Mouse (Mus musculus) heart, embryonic 14.5 days (tissue): ENCODE results near the gene Plekhm1. TPM values are rescaled to one million over a fixed set of nuclear protein-coding genes. Genes with fewer than 3 reads are reported as not detected.

Experiments used
- ATAC-seq: fragments of 200-750 bp; cut with Nextera tagmentation; 2 replicates; pipeline ENCODE4 v1.8.0; 2017; ENCODE audit warnings: low read depth, moderate TSS enrichment; ENCODE audit not compliant: insufficient number of reproducible peaks, insufficient read depth, low FRiP score
- H3K27ac ChIP-seq, 2 experiments: fragments of 200-500 bp in 1 of 2; fragments of 300-500 bp in 1 of 2; sonication (generic) in 1 of 2; replicated peaks in 1 of 2; 2 replicates each; pipeline ENCODE4 v1.5.1; 2012 to 2014; ENCODE audit warnings: low read depth in 2 of 2, low read length in 2 of 2, control low read depth in 1 of 2, mild to moderate bottlenecking in 1 of 2, mixed read lengths in 1 of 2; ENCODE audit not compliant: control insufficient read depth in 1 of 2, insufficient read depth in 1 of 2
- H3K27me3 ChIP-seq: fragments of 300-500 bp; sonication (generic); 2 replicates; pipeline ENCODE4 v1.6.1; 2014; ENCODE audit warnings: mild to moderate bottlenecking, low read length, control low read depth; ENCODE audit not compliant: control insufficient read depth, insufficient read depth
- H3K36me3 ChIP-seq: fragments of 300-500 bp; sonication (generic); 2 replicates; pipeline ENCODE4 v1.6.1; 2014; ENCODE audit warnings: mild to moderate bottlenecking, control low read depth, low read length, mixed read lengths; ENCODE audit not compliant: control insufficient read depth, insufficient read depth
- H3K4me1 ChIP-seq, 2 experiments: fragments of 200-500 bp in 1 of 2; fragments of 300-500 bp in 1 of 2; sonication (generic) in 1 of 2; 2 replicates each; pipeline ENCODE4 v1.6.1; 2012 to 2014; ENCODE audit warnings: low read length in 2 of 2, control low read depth in 1 of 2, mixed read lengths in 1 of 2; ENCODE audit not compliant: control insufficient read depth in 2 of 2, insufficient read depth in 2 of 2
- H3K4me2 ChIP-seq: fragments of 300-500 bp; sonication (generic); 2 replicates; pipeline ENCODE4 v1.6.1; 2014; ENCODE audit warnings: mild to moderate bottlenecking, low read length
- H3K4me3 ChIP-seq, 2 experiments: fragments of 200-500 bp in 1 of 2; fragments of 300-500 bp in 1 of 2; sonication (generic) in 1 of 2; 2 replicates each; pipeline ENCODE4 v1.5.1; 2012 to 2014; ENCODE audit warnings: low read length in 2 of 2, mild to moderate bottlenecking in 2 of 2, control low read depth in 1 of 2, low read depth in 1 of 2, moderate library complexity in 1 of 2; ENCODE audit not compliant: control insufficient read depth in 1 of 2, insufficient read depth in 1 of 2
- H3K9ac ChIP-seq: fragments of 300-500 bp; sonication (generic); 2 replicates; pipeline ENCODE4 v1.6.1; 2014; ENCODE audit warnings: mild to moderate bottlenecking, low read length
- H3K9me3 ChIP-seq: fragments of 300-500 bp; sonication (generic); 2 replicates; pipeline ENCODE4 v1.6.1; 2016; ENCODE audit warnings: low read length, control low read depth; ENCODE audit not compliant: control insufficient read depth
- WGBS: fragments of 180-500 bp; shearing (Covaris S2); extraction: QIAGEN DNeasy Blood & Tissue Kit; methylation state at CpG from one replicate; pipeline ENCODE4 v1.1.7; 2014; 5-methylcytosine and 5-hydroxymethylcytosine counted together
- polyA plus RNA-seq: library from polyadenylated mRNA; unstranded; fragments of >200 nt; fragmentation: Nextera tagmentation; extraction: Ambion mirVana; gene quantifications from 2 replicates; pipeline ENCODE4 v1.2.1, GENCODE M21; 2014

Gene Plekhm1
- polyA plus RNA-seq, 1 experiment from 2014 or later, result 6.5 TPM

- H3K27me3 ChIP-seq, result peaks cover 17% of the 10 kb centered on the region
- H3K4me2 ChIP-seq, result peak overlapping the region; percentile 69
- no peak overlapping the region; the same call in 1 of the 2 replicates for H3K9ac ChIP-seq
- no peak overlapping the region for H3K27ac ChIP-seq
- 19% methylated on average over 40 of the region's 40 CpGs for WGBS
- no peaks in the 10 kb centered on the region for H3K9me3 ChIP-seq
- H3K4me1 ChIP-seq, result peaks cover 2 to 11% of the 10 kb centered on the region in 2 experiments; a peak in 2 of 4 replicates
- H3K36me3 ChIP-seq, result 0 out of 2 replicates have a peak, but pooled peaks cover 3% of the 10 kb centered on the region
- H3K4me3 ChIP-seq, result peak overlapping the region; percentile 7 to 31; a peak in 3 of 4 replicates
- no peak for ATAC-seq
Measured at GRCm38 (mm10) chr11:103333719-103334398, 78.6 kb downstream of the Plekhm1 start.

- H3K36me3 ChIP-seq, result 0 out of 2 replicates have a peak, but pooled peaks cover 3% of the 10 kb centered on the region
- no peak for ATAC-seq
Measured at GRCm38 (mm10) chr11:103332890-103333651, 79.4 kb downstream of the Plekhm1 start.

GRCm38 (mm10) chr11:103332186-103332889 is 80.1 kb downstream of the Plekhm1 start:
- Histone ChIP-seq H3K4me3 (peak overlapping the region; percentile 27 to 31), H3K36me3 (0 out of 2 replicates have a peak, but pooled peaks cover 3% of the 10 kb centered on the region), H3K27me3 (peaks cover 17% of the 10 kb centered on the region), H3K27ac (no peak overlapping the region), H3K9ac (no peak overlapping the region; the same call in 1 of the 2 replicates), H3K4me1 (peaks cover 2 to 11% of the 10 kb centered on the region in 2 experiments; a peak in 2 of 4 replicates), H3K4me2 (peak overlapping the region; percentile 69), H3K9me3 (no peaks in the 10 kb centered on the region)
- ATAC-seq, result no peak; the same call in 1 of the 2 replicates
- 29% methylated on average over 18 of the region's 18 CpGs for WGBS

More at GRCm38 (mm10) chr11:103332890-103333651, 79.4 kb downstream of the Plekhm1 start:
- Histone ChIP-seq H3K27me3 (peaks cover 17% of the 10 kb centered on the region), H3K4me2 (peak overlapping the region; percentile 69), H3K4me3 (peak overlapping the region; percentile 27 to 31), H3K4me1 (peaks cover 2 to 11% of the 10 kb centered on the region in 2 experiments; a peak in 2 of 4 replicates), H3K9me3 (no peaks in the 10 kb centered on the region), H3K9ac (peak overlapping the region; percentile 49), H3K27ac (no peak overlapping the region)
- 40% methylated on average over 33 of the region's 34 CpGs for WGBS

- H3K9ac ChIP-seq, result no peak overlapping the region
- H3K27ac ChIP-seq, result no peak overlapping the region
- no peak overlapping the region for H3K4me3 ChIP-seq
- no peaks in the 10 kb centered on the region for H3K9me3 ChIP-seq
- ATAC-seq, result no peak
- peaks cover 2 to 11% of the 10 kb centered on the region in 2 experiments; a peak in 2 of 4 replicates for H3K4me1 ChIP-seq
- H3K36me3 ChIP-seq, result 0 out of 2 replicates have a peak, but pooled peaks cover under 1% of the 10 kb centered on the region
- 92% methylated on average over 10 of the region's 10 CpGs for WGBS
- peaks cover 17% of the 10 kb centered on the region for H3K27me3 ChIP-seq
- no peak overlapping the region for H3K4me2 ChIP-seq
Measured at GRCm38 (mm10) chr11:103331502-103332185, 80.8 kb downstream of the Plekhm1 start.

GRCm38 (mm10) chr11:103330651-103331319 is 81.7 kb downstream of the Plekhm1 start:
- no peak for ATAC-seq
- peaks cover 17% of the 10 kb centered on the region for H3K27me3 ChIP-seq
- WGBS, result 71% methylated on average over 7 of the region's 7 CpGs
- H3K27ac ChIP-seq, result no peak overlapping the region
- peaks cover 2 to 11% of the 10 kb centered on the region in 2 experiments; a peak in 2 of 4 replicates for H3K4me1 ChIP-seq
- no peak overlapping the region for H3K9ac ChIP-seq
- no peak overlapping the region for H3K4me2 ChIP-seq
- no peaks in the 10 kb centered on the region for H3K9me3 ChIP-seq
- H3K4me3 ChIP-seq, result no peak overlapping the region
- no peaks in the 10 kb centered on the region for H3K36me3 ChIP-seq

GRCm38 (mm10) chr11:103326950-103327349 is 85.5 kb downstream of the Plekhm1 start:
- Histone ChIP-seq H3K4me2 (no peak overlapping the region), H3K27ac (no peak overlapping the region), H3K9ac (no peak overlapping the region), H3K27me3 (peaks cover 11% of the 10 kb centered on the region), H3K9me3 (no peaks in the 10 kb centered on the region), H3K36me3 (no peaks in the 10 kb centered on the region), H3K4me1 (no peaks in the 10 kb centered on the region), H3K4me3 (no peak overlapping the region)
- WGBS, result 10% methylated on average over 5 of the region's 5 CpGs
- ATAC-seq, result no peak
